Mouse (Mus musculus) embryonic facial prominence, embryonic 12.5 days (tissue): ENCODE measurements around the gene Hspa12a. TPM values are rescaled to one million over a fixed set of nuclear protein-coding genes. Genes with fewer than 3 reads are reported as not detected.

Experiments used
- ATAC-seq: fragments of 200-750 bp; cut with Nextera tagmentation; 2 replicates; pipeline ENCODE4 v1.8.0; 2017; ENCODE audit not compliant: insufficient number of reproducible peaks, insufficient read depth, low FRiP score, low TSS enrichment
- H3K27ac ChIP-seq: fragments of 300-500 bp; sonication (generic); 2 replicates; pipeline ENCODE4 v1.5.1; 2016; ENCODE audit warnings: mild to moderate bottlenecking
- H3K27me3 ChIP-seq: fragments of 300-500 bp; sonication (generic); 2 replicates; pipeline ENCODE4 v1.6.1; 2016; ENCODE audit warnings: mild to moderate bottlenecking, moderate library complexity
- H3K36me3 ChIP-seq: fragments of 300-500 bp; sonication (generic); 2 replicates; pipeline ENCODE4 v1.6.1; 2016; ENCODE audit warnings: mild to moderate bottlenecking
- H3K4me1 ChIP-seq: fragments of 300-500 bp; sonication (generic); 2 replicates; pipeline ENCODE4 v1.6.1; 2016
- H3K4me2 ChIP-seq: fragments of 300-500 bp; sonication (generic); replicated peaks from 2 replicates; pipeline ENCODE4 v1.6.1; 2016; ENCODE audit warnings: mild to moderate bottlenecking, moderate library complexity
- H3K4me3 ChIP-seq: fragments of 300-500 bp; sonication (generic); 2 replicates; pipeline ENCODE4 v1.5.1; 2016; ENCODE audit warnings: mild to moderate bottlenecking
- H3K9ac ChIP-seq: fragments of 300-500 bp; sonication (generic); 2 replicates; pipeline ENCODE4 v1.6.1; 2016; ENCODE audit warnings: mild to moderate bottlenecking, moderate library complexity
- H3K9me3 ChIP-seq: fragments of 300-500 bp; sonication (generic); 2 replicates; pipeline ENCODE4 v1.6.1; 2016; ENCODE audit warnings: mild to moderate bottlenecking, moderate library complexity
- WGBS: fragments of 180-500 bp; shearing (Covaris S2); methylation state at CpG from one replicate; pipeline ENCODE4 v1.1.7; 2016; 5-methylcytosine and 5-hydroxymethylcytosine counted together
- polyA plus RNA-seq: library from polyadenylated mRNA; unstranded; fragments of >200 nt; fragmentation: Nextera tagmentation; extraction: Ambion mirVana; gene quantifications from 2 replicates; pipeline ENCODE4 v1.2.1, GENCODE M21; 2016

The Hspa12a gene
- polyA plus RNA-seq, 1 experiment from 2014 or later: 12.6 TPM

DNA sequence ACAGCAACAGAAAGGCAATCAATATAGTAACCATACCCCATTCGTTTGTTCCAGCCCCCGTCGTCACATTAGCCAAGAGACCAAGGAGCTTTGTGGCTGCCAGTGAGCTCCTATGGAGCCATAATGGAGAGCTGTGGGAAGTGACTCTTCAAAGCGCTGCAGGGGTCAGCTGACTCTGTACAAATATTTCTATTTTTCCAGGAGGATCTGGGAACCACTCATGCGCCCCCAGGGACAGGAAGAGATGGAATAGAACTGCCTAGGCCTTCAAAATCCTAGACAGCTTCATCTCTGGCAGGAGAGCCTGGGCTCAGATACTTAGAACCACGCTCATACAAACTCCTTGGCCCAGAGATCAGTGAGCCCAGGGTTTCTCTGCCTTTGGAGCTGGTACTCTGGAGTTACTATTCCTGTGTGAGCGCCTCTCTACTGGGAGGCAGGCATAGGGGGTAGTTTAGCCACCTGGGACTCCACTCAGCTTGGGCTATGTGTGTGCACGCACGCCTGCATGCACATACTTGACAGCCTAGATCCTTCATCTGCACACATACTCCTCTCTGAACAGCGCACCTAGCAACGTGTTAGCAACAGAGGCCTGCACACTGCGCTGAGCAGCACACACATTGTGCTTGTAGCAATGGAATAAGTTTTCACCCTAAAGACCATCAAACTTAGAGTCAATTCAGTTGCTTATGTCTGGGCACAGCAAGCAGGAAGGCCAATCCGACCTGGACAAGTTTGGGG is 128.1 kb downstream of the Hspa12a start:
- Histone ChIP-seq H3K9ac (no peak overlapping the region), H3K4me3 (no peak overlapping the region), H3K4me2 (no peak overlapping the region), H3K9me3 (no peaks in the 10 kb centered on the region), H3K36me3 (no peaks in the 10 kb centered on the region), H3K27me3 (no peaks in the 10 kb centered on the region), H3K4me1 (no peaks in the 10 kb centered on the region), H3K27ac (no peak overlapping the region)
- no peak for ATAC-seq
- WGBS: 81% methylated on average over 13 of the region's 13 CpGs

DNA sequence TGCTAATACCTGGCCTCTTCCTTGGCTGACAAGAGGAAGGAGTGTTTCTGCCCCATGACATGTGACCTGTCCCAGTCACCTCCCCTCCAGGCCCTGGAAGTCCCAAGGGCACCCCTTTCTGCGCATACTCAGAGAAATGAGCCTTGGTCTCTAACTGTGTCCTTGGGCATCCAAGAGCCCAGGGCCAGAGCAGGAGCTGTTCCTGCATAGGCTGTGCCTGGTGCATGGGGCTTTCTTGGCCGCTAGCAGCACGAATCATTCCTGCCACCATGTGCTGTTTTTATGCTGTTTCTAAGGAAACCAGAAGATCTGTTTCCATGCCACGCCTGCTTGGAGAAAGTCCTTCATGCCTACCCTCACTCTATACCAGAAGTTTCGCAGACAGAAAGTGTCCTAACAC is 132.9 kb downstream of the Hspa12a start:
- Histone ChIP-seq H3K27ac (no peak overlapping the region), H3K36me3 (no peaks in the 10 kb centered on the region), H3K4me3 (no peak overlapping the region), H3K27me3 (no peaks in the 10 kb centered on the region), H3K9me3 (no peaks in the 10 kb centered on the region), H3K9ac (no peak overlapping the region), H3K4me2 (no peak overlapping the region), H3K4me1 (no peaks in the 10 kb centered on the region)
- no peak for ATAC-seq
- 74% methylated on average over 5 of the region's 5 CpGs for WGBS

DNA sequence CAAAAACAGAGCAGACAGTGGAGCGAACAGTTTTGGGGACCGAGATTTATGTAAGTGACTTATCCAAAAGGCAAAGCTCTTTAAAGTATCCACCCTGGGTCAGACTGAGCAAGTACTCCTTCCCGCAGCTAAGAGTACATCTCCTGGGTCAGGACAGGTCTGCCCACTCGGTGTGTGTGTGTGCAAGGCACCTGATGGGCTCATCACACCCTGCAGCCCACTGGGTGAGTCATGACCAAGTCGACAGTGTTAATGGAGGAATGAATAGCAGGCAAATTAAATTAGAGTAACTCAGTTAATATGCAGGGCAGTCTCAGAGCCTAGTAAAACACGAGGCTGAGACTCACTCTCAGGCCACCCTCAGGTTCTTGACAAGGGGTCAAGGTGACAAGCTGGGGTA is 134.6 kb downstream of the Hspa12a start:
- H3K4me1 ChIP-seq: no peaks in the 10 kb centered on the region
- H3K4me3 ChIP-seq: no peak overlapping the region
- WGBS: 80% methylated on average over 6 of the region's 6 CpGs
- H3K36me3 ChIP-seq: no peaks in the 10 kb centered on the region
- H3K27ac ChIP-seq: no peak overlapping the region
- no peak overlapping the region for H3K4me2 ChIP-seq
- ATAC-seq: no peak
- no peak overlapping the region for H3K9ac ChIP-seq
- no peaks in the 10 kb centered on the region for H3K9me3 ChIP-seq
- H3K27me3 ChIP-seq: no peaks in the 10 kb centered on the region

DNA sequence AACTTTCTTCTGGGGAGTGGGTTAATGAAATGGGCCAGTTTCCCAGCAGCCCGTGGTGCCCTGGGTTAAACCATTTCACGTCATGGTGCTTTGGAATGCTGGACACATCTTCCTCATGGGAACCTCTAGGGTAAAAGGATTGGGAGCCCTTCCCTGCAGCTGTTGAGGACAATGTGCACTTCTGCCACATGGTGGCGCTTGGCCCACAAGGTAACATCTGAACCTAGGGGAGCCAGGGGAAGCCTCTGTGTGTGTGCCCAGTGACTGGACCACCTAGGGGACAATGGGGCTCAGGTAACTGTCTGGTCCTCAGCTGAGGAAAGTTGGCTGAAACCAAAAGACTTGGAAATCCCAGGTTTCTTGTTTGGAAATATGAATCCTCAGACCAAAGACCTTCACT is 137.1 kb downstream of the Hspa12a start:
- Histone ChIP-seq H3K4me1 (no peaks in the 10 kb centered on the region), H3K9ac (no peak overlapping the region), H3K4me3 (no peak overlapping the region), H3K27ac (no peak overlapping the region), H3K9me3 (no peaks in the 10 kb centered on the region), H3K27me3 (no peaks in the 10 kb centered on the region), H3K36me3 (no peaks in the 10 kb centered on the region), H3K4me2 (no peak overlapping the region)
- no peak for ATAC-seq
- 3% methylated on average over 3 of the region's 3 CpGs for WGBS

DNA sequence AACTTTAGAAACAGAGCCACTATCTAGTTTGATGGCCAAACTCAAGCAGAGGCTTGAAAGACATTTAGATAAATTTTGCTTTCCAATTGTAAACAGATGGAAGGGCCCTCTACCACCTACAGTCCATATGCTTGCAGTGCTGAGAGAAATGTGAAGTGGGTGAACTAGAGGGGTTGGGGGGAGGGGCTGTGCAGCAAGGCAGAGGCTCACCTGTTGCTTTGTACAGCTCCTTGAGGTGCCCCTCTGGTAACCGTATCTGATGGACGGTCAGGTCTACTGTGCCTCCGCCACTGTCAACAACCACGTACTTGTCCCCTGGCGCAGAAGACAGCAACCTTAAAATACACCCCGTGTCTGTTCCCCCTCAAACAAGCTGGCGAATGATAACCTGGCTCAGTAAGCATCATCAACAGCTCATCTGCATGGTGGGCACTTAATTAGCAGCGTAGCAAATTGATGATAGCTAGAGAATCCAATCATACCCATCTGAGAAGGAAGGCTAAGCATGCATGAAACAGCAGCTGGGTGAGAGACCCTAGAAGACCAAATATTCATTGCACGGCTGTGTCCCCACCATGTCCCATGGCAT is 138.2 kb downstream of the Hspa12a start:
- WGBS: 88% methylated on average over 9 of the region's 9 CpGs
- Histone ChIP-seq H3K4me3 (no peak overlapping the region), H3K27ac (no peak overlapping the region), H3K9me3 (no peaks in the 10 kb centered on the region), H3K27me3 (no peaks in the 10 kb centered on the region), H3K36me3 (no peaks in the 10 kb centered on the region), H3K4me1 (no peaks in the 10 kb centered on the region), H3K9ac (no peak overlapping the region), H3K4me2 (no peak overlapping the region)
- ATAC-seq: no peak

DNA sequence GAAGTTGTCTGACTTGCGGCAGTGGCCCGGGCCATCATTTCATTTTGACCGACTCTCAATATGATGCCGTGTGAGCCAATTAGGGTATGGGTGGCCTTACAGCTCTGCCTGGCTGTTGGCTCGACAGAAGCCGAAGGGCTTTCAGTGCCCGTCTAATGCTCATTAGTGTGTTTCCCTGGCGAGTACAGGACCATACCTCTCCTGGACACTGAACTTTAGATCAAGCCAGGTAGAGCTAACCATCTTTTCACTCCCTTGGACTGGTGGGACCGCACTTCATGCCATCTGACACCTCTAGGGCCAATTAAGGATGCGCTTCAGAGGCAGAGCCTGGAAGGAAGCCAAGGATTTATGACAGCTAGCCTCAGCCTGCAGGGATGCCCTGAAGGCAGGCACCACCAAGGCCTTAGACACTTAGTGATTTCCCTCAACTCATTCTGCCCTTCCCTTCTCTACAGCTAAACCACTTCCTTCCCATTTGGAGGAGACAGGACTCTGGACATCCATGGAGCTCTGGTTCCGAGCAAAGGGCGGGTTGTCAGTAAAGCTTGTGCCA is 148.3 kb downstream of the Hspa12a start:
- Histone ChIP-seq H3K36me3 (no peaks in the 10 kb centered on the region), H3K27me3 (no peaks in the 10 kb centered on the region), H3K9ac (no peak overlapping the region), H3K9me3 (no peaks in the 10 kb centered on the region), H3K27ac (no peak overlapping the region), H3K4me3 (no peak overlapping the region), H3K4me2 (no peak overlapping the region), H3K4me1 (0 out of 2 replicates have a peak, but pooled peaks cover 3% of the 10 kb centered on the region)
- 81% methylated on average over 12 of the region's 12 CpGs for WGBS
- ATAC-seq: no peak

DNA sequence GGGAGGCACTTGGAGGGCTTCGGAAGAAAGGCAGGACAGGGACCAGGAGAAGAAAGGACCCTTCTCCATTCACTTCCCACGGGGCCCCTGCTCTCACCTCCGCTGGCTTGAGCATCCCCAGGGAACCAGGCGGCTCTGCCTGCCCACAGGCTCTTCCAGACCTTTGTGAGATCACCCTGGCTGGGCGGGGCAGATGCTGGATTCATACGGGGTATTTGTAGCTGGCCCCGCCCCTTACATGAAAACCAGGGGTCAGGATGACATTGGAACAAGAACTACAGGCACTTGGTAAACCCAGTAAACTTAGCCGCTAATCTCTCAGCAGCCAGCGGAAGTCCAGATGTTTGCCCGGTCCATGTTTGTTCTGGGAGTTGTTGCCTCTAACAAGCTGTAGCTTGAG is 149.2 kb downstream of the Hspa12a start, which contains the start of gene 1700019N19Rik:
TSS of gene 1700019N19Rik (minus strand) at position 178 of the 400 bp plus-strand sequence.
- Histone ChIP-seq H3K27ac (no peak within 1 kb of the TSS), H3K27me3 (no peaks in the 10 kb centered on the region), H3K4me1 (0 out of 2 replicates have a peak, but pooled peaks cover 3% of the 10 kb centered on the region), H3K9ac (no peak within 1 kb of the TSS), H3K4me2 (no peak within 1 kb of the TSS), H3K36me3 (no peaks in the 10 kb centered on the region), H3K9me3 (no peaks in the 10 kb centered on the region), H3K4me3 (no peak within 1 kb of the TSS)
- WGBS: 41% methylated on average over 10 of the region's 10 CpGs
- ATAC-seq: 0 out of 2 replicates have a peak, but pooled peaks have one; percentile 15

DNA sequence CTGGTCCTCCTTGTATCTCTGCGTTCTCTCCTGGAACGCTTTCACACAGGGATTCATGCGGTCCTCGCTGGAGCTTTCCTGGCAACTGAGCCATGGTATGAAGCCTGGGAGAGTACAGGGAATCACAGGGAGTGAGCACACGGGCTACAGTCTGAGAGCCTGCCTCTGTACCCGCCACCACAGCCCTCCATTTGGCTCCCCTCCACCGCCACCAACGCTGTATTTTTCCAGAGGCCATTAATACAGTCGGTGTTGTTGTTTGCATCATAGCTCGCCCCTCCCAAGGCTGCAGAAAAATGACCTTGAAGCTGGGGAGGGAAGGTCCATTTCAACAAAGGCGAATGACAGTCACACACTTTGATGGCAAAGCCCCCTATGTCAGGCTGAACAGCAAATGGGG is 154.3 kb downstream of the Hspa12a start:
- no peak overlapping the region for H3K27ac ChIP-seq
- no peak overlapping the region for H3K4me3 ChIP-seq
- no peaks in the 10 kb centered on the region for H3K27me3 ChIP-seq
- no peaks in the 10 kb centered on the region for H3K9me3 ChIP-seq
- ATAC-seq: no peak
- whole genome bisulfite sequencing: 80% methylated on average over 11 of the region's 11 CpGs
- H3K4me2 ChIP-seq: no peak overlapping the region
- no peak overlapping the region for H3K9ac ChIP-seq
- H3K36me3 ChIP-seq: no peaks in the 10 kb centered on the region
- 0 out of 2 replicates have a peak, but pooled peaks cover 1% of the 10 kb centered on the region for H3K4me1 ChIP-seq

DNA sequence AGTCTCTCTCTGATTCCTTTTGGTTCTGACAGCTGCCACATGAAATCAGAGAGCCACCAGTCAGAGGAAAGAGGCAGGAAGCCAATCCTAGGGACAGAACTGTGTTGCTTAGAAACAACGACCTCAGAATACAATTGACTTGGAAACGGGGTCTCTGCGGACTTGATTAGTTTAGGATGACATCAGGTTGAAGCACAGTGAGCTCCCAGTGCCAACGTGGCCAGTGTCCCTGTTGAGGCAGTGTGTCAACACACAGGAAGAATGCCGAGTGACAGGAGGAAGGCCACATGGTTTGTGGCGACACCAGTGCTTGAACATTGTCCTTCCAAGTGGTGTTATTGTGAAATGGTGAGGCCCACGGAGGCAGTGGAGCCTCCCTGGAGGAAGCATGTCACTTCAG is 159.5 kb downstream of the Hspa12a start:
- H3K4me3 ChIP-seq: no peak overlapping the region
- no peak overlapping the region for H3K9ac ChIP-seq
- no peak overlapping the region for H3K4me2 ChIP-seq
- H3K4me1 ChIP-seq: 0 out of 2 replicates have a peak, but pooled peaks cover 4% of the 10 kb centered on the region
- ATAC-seq: no peak
- WGBS: 51% methylated on average over 7 of the region's 7 CpGs
- no peaks in the 10 kb centered on the region for H3K36me3 ChIP-seq
- H3K27ac ChIP-seq: no peak overlapping the region
- H3K27me3 ChIP-seq: no peaks in the 10 kb centered on the region
- no peaks in the 10 kb centered on the region for H3K9me3 ChIP-seq

DNA sequence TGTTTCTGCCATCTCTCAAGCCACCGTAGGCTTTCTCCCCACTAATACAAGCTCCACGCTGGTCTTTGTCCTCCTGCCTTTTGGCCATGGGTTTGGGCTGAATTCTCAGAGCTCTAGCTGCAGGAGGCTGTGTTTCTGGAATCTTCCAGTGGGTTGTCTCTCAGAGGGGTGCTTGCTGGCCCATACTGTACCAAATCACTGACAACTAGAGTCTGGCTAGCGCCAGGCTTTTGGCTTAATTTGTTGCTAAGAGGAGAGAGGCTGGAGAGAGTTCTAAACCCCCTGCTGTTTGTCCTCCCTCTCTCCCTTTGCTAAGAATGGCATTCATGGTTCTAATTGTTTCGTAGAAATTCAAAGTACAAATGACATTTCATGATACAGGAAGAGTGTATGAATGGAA is 161.9 kb downstream of the Hspa12a start:
- H3K27me3 ChIP-seq: no peaks in the 10 kb centered on the region
- H3K27ac ChIP-seq: no peak overlapping the region
- ATAC-seq: no peak
- no peak overlapping the region for H3K4me2 ChIP-seq
- no peak overlapping the region for H3K4me3 ChIP-seq
- 55% methylated on average over 4 of the region's 4 CpGs for WGBS
- 0 out of 2 replicates have a peak, but pooled peaks cover 4% of the 10 kb centered on the region for H3K4me1 ChIP-seq
- no peaks in the 10 kb centered on the region for H3K36me3 ChIP-seq
- no peak overlapping the region for H3K9ac ChIP-seq
- H3K9me3 ChIP-seq: no peaks in the 10 kb centered on the region

DNA sequence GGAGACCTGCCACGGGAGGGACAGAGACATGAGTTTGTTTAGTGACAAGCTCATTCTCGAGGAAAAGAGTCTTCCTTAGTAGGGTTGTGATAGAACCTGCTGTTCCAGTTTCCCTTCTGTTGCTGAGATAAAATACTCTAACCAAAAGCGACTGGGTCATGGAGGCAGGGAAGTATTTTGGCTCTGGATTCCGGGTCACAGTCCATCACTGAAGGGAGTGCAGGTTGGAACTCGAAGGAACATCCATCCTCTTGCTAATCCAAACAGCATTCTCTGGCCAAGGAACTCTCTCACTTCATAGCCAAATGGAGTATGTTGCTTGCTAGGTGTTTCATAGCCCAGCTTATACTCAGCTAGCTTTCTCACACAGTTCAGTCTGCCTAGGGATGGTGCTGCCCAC is 167.0 kb downstream of the Hspa12a start:
- Histone ChIP-seq H3K4me3 (no peak overlapping the region), H3K27me3 (no peaks in the 10 kb centered on the region), H3K36me3 (no peaks in the 10 kb centered on the region), H3K9me3 (no peaks in the 10 kb centered on the region), H3K27ac (no peak overlapping the region), H3K9ac (no peak overlapping the region), H3K4me2 (no peak overlapping the region), H3K4me1 (no peaks in the 10 kb centered on the region)
- no peak for ATAC-seq
- WGBS: 75% methylated on average over 5 of the region's 5 CpGs

DNA sequence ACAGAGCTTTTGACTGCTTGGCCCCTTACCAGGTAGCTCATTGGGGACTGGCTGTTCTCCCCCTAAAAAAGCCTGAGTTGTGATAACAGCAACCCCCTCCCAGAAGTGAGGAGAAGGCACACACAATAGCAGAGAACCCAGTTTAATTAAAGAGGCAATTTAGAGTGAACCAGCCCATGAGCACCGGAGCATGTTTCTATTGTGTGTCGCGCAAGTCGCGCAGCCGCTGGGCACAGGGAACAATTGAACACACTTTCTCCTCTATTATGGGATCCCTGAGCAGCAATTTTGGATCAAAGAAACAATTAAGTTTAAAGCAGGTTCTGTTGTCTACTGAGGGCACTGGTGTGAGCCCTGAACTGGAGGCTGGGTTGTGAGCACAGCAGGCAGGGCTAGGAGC is 176.1 kb downstream of the Hspa12a start:
- 70% methylated on average over 6 of the region's 6 CpGs for WGBS

More for the DNA sequence above, 176.1 kb downstream of the Hspa12a start:
- no peak overlapping the region for H3K4me2 ChIP-seq
- H3K9ac ChIP-seq: no peak overlapping the region
- ATAC-seq: no peak
- no peaks in the 10 kb centered on the region for H3K9me3 ChIP-seq
- 0 out of 2 replicates have a peak, but pooled peaks cover 5% of the 10 kb centered on the region for H3K27me3 ChIP-seq
- H3K27ac ChIP-seq: no peak overlapping the region
- H3K36me3 ChIP-seq: no peaks in the 10 kb centered on the region
- H3K4me3 ChIP-seq: no peak overlapping the region
- H3K4me1 ChIP-seq: peaks cover 8% of the 10 kb centered on the region; the same call in 1 of the 2 replicates
